In genomic region chr1:135771573-135771970, GRCm38 (mm10) we compare ENCODE assay signal across 1 mouse cellular context.
TF ChIP-seq lines count a peak whose summit lies in the region.

No protein-coding gene starts in this region.

TF ChIP-seq in myocyte, 11 proteins besides CTCF, POLR2A, EP300 and RAD21 (continued from another document):
- TF ChIP-seq SRF (IDR thresholded peaks at IDR 0.05; ENCODE audit: control insufficient read depth, insufficient read length, low read depth) (no peak), CEBPB (IDR thresholded peaks at IDR 0.05; ENCODE audit: insufficient read depth, poor library complexity, severe bottlenecking) (no peak), MYOG (IDR thresholded peaks at IDR 0.05; ENCODE audit: control insufficient read depth in 1 of 3, insufficient read depth in 1 of 3, insufficient read length in 2 of 3, low read depth in 2 of 3) (no peak)
TF ChIP-seq in myocyte: peak in this region for 0.
